Mouse (Mus musculus): ENCODE data around the gene Gtf3a.

- TF ChIP-seq CTCF (IDR thresholded peaks at IDR 0.05; ENCODE audit: low read depth) (no peak), EP300 (optimal IDR thresholded peaks at IDR 0.05) (no peak)
These were observed 32.9 kb downstream of the Gtf3a start for GRCm38 (mm10) chr5:146981376-146981775.

All from stomach, postnatal 0 days (tissue).